Mouse (Mus musculus): ENCODE measurements around the gene Glod4. TPM values are rescaled to one million over a fixed set of nuclear protein-coding genes. Genes with fewer than 3 reads are reported as not detected.

Glod4 gene
- polyA plus RNA-seq, 1 experiment from 2014 or later, result 152 TPM

DNA sequence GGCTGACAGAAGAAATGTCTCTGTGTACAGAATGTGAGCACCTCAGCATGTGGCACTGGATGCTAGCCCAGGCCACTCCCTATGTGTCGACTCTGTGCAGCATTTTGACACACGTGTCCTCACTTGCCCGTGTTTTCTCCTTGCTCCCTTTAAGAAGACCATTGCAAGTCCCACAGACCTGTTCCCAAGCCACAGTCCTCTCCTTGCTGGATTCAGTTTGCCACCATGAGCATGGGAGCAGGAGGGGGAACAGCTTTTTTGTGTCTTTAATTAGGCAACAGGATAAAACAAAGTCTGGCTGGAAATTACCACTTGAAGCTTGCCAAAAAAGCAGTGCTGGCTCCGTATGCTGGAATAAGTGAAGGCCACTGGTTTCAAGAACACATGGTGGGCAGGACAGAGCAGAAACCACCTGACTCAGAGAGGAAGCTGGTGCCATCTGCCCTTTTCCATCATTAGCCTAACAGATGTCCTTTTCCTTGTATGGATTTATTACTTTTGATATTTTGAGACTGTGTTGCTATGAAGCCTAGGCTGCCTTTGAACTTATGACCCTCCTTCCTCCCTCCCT is 12.0 kb upstream of the Glod4 start:
- ATAC-seq (replicated peaks; ENCODE audit: insufficient number of reproducible peaks, low FRiP score, low TSS enrichment, low read depth) (no peak), DNase-seq (ENCODE audit: low spot score) (no peak)
- H3K27ac ChIP-seq (replicated peaks; ENCODE audit: low read depth, low read length), result no peak overlapping the region
- no peak overlapping the region for H3K4me3 ChIP-seq (ENCODE audit: low read depth, low read length)
- WGBS, result 68% methylated on average over 4 of the region's 4 CpGs
- H3K36me3 ChIP-seq (replicated peaks; ENCODE audit: control insufficient read depth, insufficient read depth, low read depth, low read length), result no peaks in the 10 kb centered on the region
- H3K27me3 ChIP-seq (ENCODE audit: control insufficient read depth, insufficient read depth, low read length), result no peaks in the 10 kb centered on the region
- no peak overlapping the region for H3K4me2 ChIP-seq (ENCODE audit: low read depth, low read length)
- H3K9ac ChIP-seq (replicated peaks; ENCODE audit: low read length), result no peak overlapping the region; the same call in 1 of the 2 replicates
- peaks cover 8% of the 10 kb centered on the region for H3K4me1 ChIP-seq (ENCODE audit: control insufficient read depth, insufficient read depth, low read length)
- H3K9me3 ChIP-seq (replicated peaks; ENCODE audit: control insufficient read depth, low read length), result no peaks in the 10 kb centered on the region

DNA sequence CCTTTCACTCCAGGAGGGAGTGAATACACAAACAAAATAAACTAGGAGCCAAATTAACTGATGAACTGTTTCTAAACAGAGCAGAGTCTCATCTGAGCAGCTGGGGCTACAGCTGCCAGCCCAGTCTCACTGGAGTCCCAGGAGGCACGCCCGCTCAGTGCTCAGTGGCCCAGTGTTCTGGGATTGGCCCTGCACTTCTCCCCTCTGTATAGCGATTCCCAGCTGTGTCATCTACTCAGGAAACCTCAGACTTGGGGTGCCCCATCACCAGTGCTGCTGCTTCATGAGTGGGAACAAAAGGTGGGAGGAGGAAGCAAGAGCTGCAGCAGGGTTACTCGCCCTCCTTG is 10.4 kb upstream of the Glod4 start:
- no peak for ATAC-seq (replicated peaks; ENCODE audit: insufficient number of reproducible peaks, low FRiP score, low TSS enrichment, low read depth)
- no peaks in the 10 kb centered on the region for H3K27me3 ChIP-seq (ENCODE audit: control insufficient read depth, insufficient read depth, low read length)
- H3K4me1 ChIP-seq (ENCODE audit: control insufficient read depth, insufficient read depth, low read length), result peaks cover 5% of the 10 kb centered on the region; the same call in 1 of the 2 replicates
- no peak for DNase-seq (ENCODE audit: low spot score)
- 76% methylated on average over 4 of the region's 4 CpGs for WGBS
- no peak overlapping the region for H3K4me2 ChIP-seq (ENCODE audit: low read depth, low read length)
- H3K36me3 ChIP-seq (replicated peaks; ENCODE audit: control insufficient read depth, insufficient read depth, low read depth, low read length), result no peaks in the 10 kb centered on the region
- H3K9ac ChIP-seq (replicated peaks; ENCODE audit: low read length), result no peak overlapping the region
- no peak overlapping the region for H3K4me3 ChIP-seq (ENCODE audit: low read depth, low read length)
- H3K9me3 ChIP-seq (replicated peaks; ENCODE audit: control insufficient read depth, low read length), result no peaks in the 10 kb centered on the region
- H3K27ac ChIP-seq (replicated peaks; ENCODE audit: low read depth, low read length), result no peak overlapping the region

DNA sequence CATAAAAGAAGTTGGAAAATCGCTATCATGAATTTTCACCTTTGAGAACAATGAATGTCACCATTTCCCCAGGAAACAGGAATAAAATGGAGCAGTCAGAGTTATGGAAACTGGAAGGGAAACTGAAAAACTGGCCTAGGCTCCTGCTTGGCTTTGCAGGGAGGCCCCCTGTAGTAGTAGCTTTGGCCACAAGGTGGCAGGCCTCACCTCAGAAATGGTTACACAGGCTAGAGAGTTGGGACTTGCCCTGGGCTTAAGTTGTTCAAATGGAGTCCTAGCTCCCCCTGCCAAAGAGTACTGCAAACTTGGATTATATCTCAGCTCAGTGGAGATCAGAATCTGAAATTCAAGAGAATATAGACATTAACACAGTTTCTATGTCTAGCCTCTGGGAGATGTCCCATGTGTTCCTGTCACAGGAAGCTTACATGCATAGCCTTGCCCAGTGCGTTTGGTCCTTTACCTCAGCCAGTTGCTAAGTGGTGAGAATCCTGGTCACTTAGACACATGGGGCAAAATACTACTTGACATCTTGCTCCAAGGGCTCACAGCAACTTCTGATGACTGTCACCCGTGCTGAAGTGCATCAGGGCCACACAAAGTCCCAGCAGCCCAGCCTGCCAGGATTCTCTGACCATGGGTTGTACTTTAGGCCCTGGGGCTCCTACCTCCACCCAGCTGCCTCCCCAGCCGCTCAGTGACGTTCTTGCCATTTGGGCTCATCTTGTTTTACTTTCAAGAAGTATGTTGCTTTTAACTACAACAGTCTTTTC is 9.8 kb upstream of the Glod4 start:
- Histone ChIP-seq H3K4me3 (ENCODE audit: low read depth, low read length) (no peak overlapping the region), H3K27me3 (ENCODE audit: control insufficient read depth, insufficient read depth, low read length) (no peaks in the 10 kb centered on the region), H3K27ac (replicated peaks; ENCODE audit: low read depth, low read length) (no peak overlapping the region), H3K9me3 (replicated peaks; ENCODE audit: control insufficient read depth, low read length) (no peaks in the 10 kb centered on the region), H3K4me2 (ENCODE audit: low read depth, low read length) (no peak overlapping the region), H3K4me1 (ENCODE audit: control insufficient read depth, insufficient read depth, low read length) (peaks cover 5% of the 10 kb centered on the region; the same call in 1 of the 2 replicates), H3K9ac (replicated peaks; ENCODE audit: low read length) (no peak overlapping the region), H3K36me3 (replicated peaks; ENCODE audit: control insufficient read depth, insufficient read depth, low read depth, low read length) (no peaks in the 10 kb centered on the region)
- ATAC-seq (replicated peaks; ENCODE audit: insufficient number of reproducible peaks, low FRiP score, low TSS enrichment, low read depth), result peak; percentile 49; the same call in 1 of the 2 replicates
- 50% methylated on average over 5 of the region's 5 CpGs for WGBS
- DNase-seq (ENCODE audit: low spot score), result peak; percentile 88

- H3K4me2 ChIP-seq (ENCODE audit: low read depth, low read length), result no peak overlapping the region
- H3K4me3 ChIP-seq (ENCODE audit: low read depth, low read length), result no peak overlapping the region
- 59% methylated on average over 3 of the region's 3 CpGs for WGBS
- peaks cover 5% of the 10 kb centered on the region; the same call in 1 of the 2 replicates for H3K4me1 ChIP-seq (ENCODE audit: control insufficient read depth, insufficient read depth, low read length)
- no peak overlapping the region for H3K27ac ChIP-seq (replicated peaks; ENCODE audit: low read depth, low read length)
- H3K9ac ChIP-seq (replicated peaks; ENCODE audit: low read length), result no peak overlapping the region
- no peak for ATAC-seq (replicated peaks; ENCODE audit: insufficient number of reproducible peaks, low FRiP score, low TSS enrichment, low read depth)
- H3K9me3 ChIP-seq (replicated peaks; ENCODE audit: control insufficient read depth, low read length), result no peaks in the 10 kb centered on the region
- H3K36me3 ChIP-seq (replicated peaks; ENCODE audit: control insufficient read depth, insufficient read depth, low read depth, low read length), result no peaks in the 10 kb centered on the region
- DNase-seq (ENCODE audit: low spot score), result no peak
- H3K27me3 ChIP-seq (ENCODE audit: control insufficient read depth, insufficient read depth, low read length), result no peaks in the 10 kb centered on the region
Measured at GRCm38 (mm10) chr11:76252036-76252435, 8.5 kb upstream of the Glod4 start.

DNA sequence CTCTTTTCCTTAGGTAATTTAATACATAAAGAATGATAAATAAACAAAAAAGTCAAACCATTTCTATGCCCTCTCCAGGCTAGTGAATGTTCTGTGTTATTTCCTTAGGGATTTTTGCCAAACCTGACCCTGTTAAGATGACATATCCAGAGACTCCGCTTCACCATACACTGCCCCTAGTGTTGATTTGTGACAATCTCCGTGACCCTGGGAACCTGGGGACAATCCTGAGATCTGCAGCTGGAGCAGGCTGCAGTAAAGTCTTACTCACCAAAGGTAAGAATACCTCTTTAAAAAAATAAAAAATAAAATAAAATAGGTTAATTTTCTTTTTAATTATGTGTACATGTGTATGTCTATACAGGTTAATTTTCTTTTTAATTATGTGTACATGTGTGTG is 3.7 kb upstream of the Glod4 start:
- Histone ChIP-seq H3K36me3 (replicated peaks; ENCODE audit: control insufficient read depth, insufficient read depth, low read depth, low read length) (no peaks in the 10 kb centered on the region), H3K4me2 (ENCODE audit: low read depth, low read length) (no peak overlapping the region), H3K27me3 (ENCODE audit: control insufficient read depth, insufficient read depth, low read length) (no peaks in the 10 kb centered on the region), H3K4me1 (ENCODE audit: control insufficient read depth, insufficient read depth, low read length) (no peaks in the 10 kb centered on the region), H3K27ac (replicated peaks; ENCODE audit: low read depth, low read length) (no peak overlapping the region), H3K9ac (replicated peaks; ENCODE audit: low read length) (no peak overlapping the region), H3K9me3 (replicated peaks; ENCODE audit: control insufficient read depth, low read length) (no peaks in the 10 kb centered on the region), H3K4me3 (ENCODE audit: low read depth, low read length) (no peak overlapping the region)
- DNase-seq (ENCODE audit: low spot score) (no peak), ATAC-seq (replicated peaks; ENCODE audit: insufficient number of reproducible peaks, low FRiP score, low TSS enrichment, low read depth) (no peak)
- WGBS, result 40% methylated on average over 2 of the region's 2 CpGs

DNA sequence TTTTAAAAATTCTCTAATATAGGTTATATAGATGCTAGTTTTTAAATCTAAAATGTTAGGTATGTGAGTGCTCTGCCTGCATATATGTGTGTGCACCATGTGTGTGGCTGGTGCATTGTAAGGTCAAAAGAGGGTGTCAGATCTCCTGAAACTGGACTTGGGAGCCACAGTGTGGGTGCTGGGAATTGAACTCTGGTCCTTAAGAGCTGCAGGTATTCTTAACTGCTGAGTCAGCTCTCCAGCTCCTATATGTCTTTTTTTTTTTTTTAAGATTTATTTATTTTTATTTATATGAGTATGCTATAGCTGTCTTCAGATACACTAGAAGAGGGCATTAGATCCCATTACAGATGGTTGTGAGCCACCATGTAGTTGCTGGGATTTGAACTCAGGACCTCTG is 2.9 kb upstream of the Glod4 start:
- H3K4me2 ChIP-seq (ENCODE audit: low read depth, low read length), result no peak overlapping the region
- H3K9me3 ChIP-seq (replicated peaks; ENCODE audit: control insufficient read depth, low read length), result no peaks in the 10 kb centered on the region
- H3K27me3 ChIP-seq (ENCODE audit: control insufficient read depth, insufficient read depth, low read length), result no peaks in the 10 kb centered on the region
- ATAC-seq (replicated peaks; ENCODE audit: insufficient number of reproducible peaks, low FRiP score, low TSS enrichment, low read depth) (no peak), DNase-seq (ENCODE audit: low spot score) (no peak)
- H3K9ac ChIP-seq (replicated peaks; ENCODE audit: low read length), result no peak overlapping the region
- H3K36me3 ChIP-seq (replicated peaks; ENCODE audit: control insufficient read depth, insufficient read depth, low read depth, low read length), result no peaks in the 10 kb centered on the region
- no peak overlapping the region for H3K4me3 ChIP-seq (ENCODE audit: low read depth, low read length)
- H3K27ac ChIP-seq (replicated peaks; ENCODE audit: low read depth, low read length), result no peak overlapping the region
- H3K4me1 ChIP-seq (ENCODE audit: control insufficient read depth, insufficient read depth, low read length), result no peaks in the 10 kb centered on the region

GRCm38 (mm10) chr11:76243811-76244546 is 454 bp upstream of the Glod4 start:
- no peaks in the 10 kb centered on the region for H3K27me3 ChIP-seq (ENCODE audit: control insufficient read depth, insufficient read depth, low read length)
- ATAC-seq (replicated peaks; ENCODE audit: insufficient number of reproducible peaks, low FRiP score, low TSS enrichment, low read depth) (no peak; the same call in 1 of the 2 replicates), DNase-seq (ENCODE audit: low spot score) (no peak)
- H3K9ac ChIP-seq (replicated peaks; ENCODE audit: low read length), result peak overlapping the region; percentile 78
- 2% methylated on average over 34 of the region's 34 CpGs for WGBS
- no peaks in the 10 kb centered on the region for H3K9me3 ChIP-seq (replicated peaks; ENCODE audit: control insufficient read depth, low read length)
- H3K4me3 ChIP-seq (ENCODE audit: low read depth, low read length), result peak overlapping the region; percentile 77
- H3K4me1 ChIP-seq (ENCODE audit: control insufficient read depth, insufficient read depth, low read length), result no peaks in the 10 kb centered on the region
- no peaks in the 10 kb centered on the region for H3K36me3 ChIP-seq (replicated peaks; ENCODE audit: control insufficient read depth, insufficient read depth, low read depth, low read length)
- H3K4me2 ChIP-seq (ENCODE audit: low read depth, low read length), result peak overlapping the region; percentile 87
- 0 out of 2 replicates have a peak overlapping the region, but pooled peaks have one; percentile 47 for H3K27ac ChIP-seq (replicated peaks; ENCODE audit: low read depth, low read length)

- no peak overlapping the region for H3K4me2 ChIP-seq (ENCODE audit: low read depth, low read length)
- H3K4me1 ChIP-seq (ENCODE audit: control insufficient read depth, insufficient read depth, low read length), result no peaks in the 10 kb centered on the region
- WGBS, result 98% methylated on average over 2 of the region's 2 CpGs
- DNase-seq (ENCODE audit: low spot score), result no peak
- H3K27ac ChIP-seq (replicated peaks; ENCODE audit: low read depth, low read length), result no peak overlapping the region
- no peaks in the 10 kb centered on the region for H3K27me3 ChIP-seq (ENCODE audit: control insufficient read depth, insufficient read depth, low read length)
- H3K9ac ChIP-seq (replicated peaks; ENCODE audit: low read length), result no peak overlapping the region
- H3K9me3 ChIP-seq (replicated peaks; ENCODE audit: control insufficient read depth, low read length), result no peaks in the 10 kb centered on the region
- ATAC-seq (replicated peaks; ENCODE audit: insufficient number of reproducible peaks, low FRiP score, low TSS enrichment, low read depth), result no peak
- H3K36me3 ChIP-seq (replicated peaks; ENCODE audit: control insufficient read depth, insufficient read depth, low read depth, low read length), result no peaks in the 10 kb centered on the region; the same call in 1 of the 2 replicates
- H3K4me3 ChIP-seq (ENCODE audit: low read depth, low read length), result no peak overlapping the region
Measured at GRCm38 (mm10) chr11:76239750-76240149, 3.8 kb downstream of the Glod4 start.
